Mouse (Mus musculus): ENCODE measurements around the gene Pip5k1b.

DNA sequence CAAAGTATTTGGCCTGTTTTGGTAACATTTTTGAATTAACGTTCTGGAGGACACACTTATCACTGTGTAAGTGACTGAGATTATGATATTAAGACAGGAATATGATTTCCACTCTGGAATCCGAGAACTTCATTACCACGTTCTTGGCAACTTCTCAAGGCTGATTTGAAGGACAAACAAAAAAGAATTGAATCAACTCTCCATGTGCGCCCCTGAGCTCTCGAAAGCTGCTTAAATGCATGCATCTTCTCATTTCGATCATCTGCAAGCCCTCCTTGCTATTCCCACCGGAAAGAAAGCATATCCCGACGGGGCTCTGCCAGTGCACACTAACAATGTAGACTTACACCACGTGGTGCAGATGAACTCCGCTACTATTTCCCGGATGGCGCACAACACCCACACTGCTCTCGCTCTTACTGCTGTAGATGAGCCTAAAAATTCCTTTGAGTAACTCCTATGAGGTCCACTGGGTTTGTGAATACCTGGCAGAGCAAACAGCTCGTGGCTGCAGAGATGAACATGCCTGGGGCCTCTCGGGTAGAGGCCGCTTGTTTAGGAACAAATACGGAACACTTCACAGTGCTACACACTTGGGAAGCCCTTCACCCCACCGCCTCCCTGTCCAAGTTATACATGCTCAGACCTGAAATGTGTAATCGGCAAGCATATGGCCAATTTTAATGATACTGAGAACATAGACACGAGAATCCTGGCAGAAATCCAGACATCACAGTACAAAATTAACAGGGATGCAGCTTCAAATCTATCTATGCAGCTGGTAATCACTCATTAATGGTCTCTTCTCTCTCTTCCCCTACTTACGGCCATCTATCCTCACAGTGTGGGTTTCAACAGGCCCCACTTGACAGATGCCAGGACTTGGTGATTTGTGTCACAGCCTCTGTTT is 168.5 kb downstream of the Pip5k1b start:
- no peak for TF ChIP-seq MYOD1 (IDR thresholded peaks at IDR 0.05; ENCODE audit: control insufficient read depth in 1 of 3, insufficient read length in 2 of 3, low read depth in 2 of 3)
- TF ChIP-seq USF1 (IDR thresholded peaks at IDR 0.05; ENCODE audit: low read depth) = no peak
- TF ChIP-seq MAX (IDR thresholded peaks at IDR 0.05; ENCODE audit: low read depth) = no peak
- no peak for TF ChIP-seq POLR2A (IDR thresholded peaks at IDR 0.05; ENCODE audit: insufficient read length, low read depth)
- TF ChIP-seq REST (IDR thresholded peaks at IDR 0.05; ENCODE audit: insufficient read depth, insufficient read length) = no peak
- TF ChIP-seq MYOG (IDR thresholded peaks at IDR 0.05; ENCODE audit: control insufficient read depth in 1 of 3, insufficient read depth in 1 of 3, insufficient read length in 2 of 3, low read depth in 2 of 3) = no peak
- no peak for TF ChIP-seq TCF12 (IDR thresholded peaks at IDR 0.05; ENCODE audit: insufficient read depth, poor library complexity, severe bottlenecking)
- TF ChIP-seq SRF (IDR thresholded peaks at IDR 0.05; ENCODE audit: control insufficient read depth, insufficient read length, low read depth) = no peak
- TF ChIP-seq E2F4 (IDR thresholded peaks at IDR 0.05; ENCODE audit: insufficient read depth) = no peak

Data from myocyte (in vitro differentiated cells).